Mouse (Mus musculus) heart, embryonic 10.5 days (tissue): ENCODE data around the gene Paqr4. TPM values are rescaled to one million over a fixed set of nuclear protein-coding genes. Genes with fewer than 3 reads are reported as not detected.

ENCODE experiments used
- DNase-seq: peaks from one replicate; pipeline ENCODE4 v3.0.0-alpha.2; 2017; ENCODE audit warnings: low spot score
- H3K27ac ChIP-seq: fragments of 300-500 bp; sonication (generic); 2 replicates; pipeline ENCODE4 v1.5.1; 2016; ENCODE audit warnings: mild to moderate bottlenecking
- H3K27me3 ChIP-seq: fragments of 300-500 bp; sonication (generic); 2 replicates; pipeline ENCODE4 v1.6.1; 2016; ENCODE audit warnings: mild to moderate bottlenecking; ENCODE audit not compliant: poor library complexity, insufficient read depth, severe bottlenecking
- H3K36me3 ChIP-seq: fragments of 300-500 bp; sonication (generic); 2 replicates; pipeline ENCODE4 v1.6.1; 2016; ENCODE audit warnings: mild to moderate bottlenecking, moderate library complexity
- H3K4me1 ChIP-seq: fragments of 300-500 bp; sonication (generic); 2 replicates; pipeline ENCODE4 v1.6.1; 2016; ENCODE audit warnings: mild to moderate bottlenecking
- H3K4me3 ChIP-seq: fragments of 300-500 bp; sonication (generic); 2 replicates; pipeline ENCODE4 v1.5.1; 2016; ENCODE audit warnings: mild to moderate bottlenecking, moderate library complexity
- H3K9me3 ChIP-seq: fragments of 300-500 bp; sonication (generic); 2 replicates; pipeline ENCODE4 v1.6.1; 2016; ENCODE audit warnings: mild to moderate bottlenecking, moderate library complexity
- WGBS: fragments of 180-500 bp; shearing (Covaris S2); methylation state at CpG from one replicate; pipeline ENCODE4 v1.1.7; 2016; 5-methylcytosine and 5-hydroxymethylcytosine counted together
- polyA plus RNA-seq: library from polyadenylated mRNA; unstranded; fragments of >200 nt; fragmentation: Nextera tagmentation; extraction: Ambion mirVana; gene quantifications from 2 replicates; pipeline ENCODE4 v1.2.1, GENCODE M21; 2016

The Paqr4 gene
- polyA plus RNA-seq, 1 experiment from 2014 or later, result 8.7 TPM

DNA sequence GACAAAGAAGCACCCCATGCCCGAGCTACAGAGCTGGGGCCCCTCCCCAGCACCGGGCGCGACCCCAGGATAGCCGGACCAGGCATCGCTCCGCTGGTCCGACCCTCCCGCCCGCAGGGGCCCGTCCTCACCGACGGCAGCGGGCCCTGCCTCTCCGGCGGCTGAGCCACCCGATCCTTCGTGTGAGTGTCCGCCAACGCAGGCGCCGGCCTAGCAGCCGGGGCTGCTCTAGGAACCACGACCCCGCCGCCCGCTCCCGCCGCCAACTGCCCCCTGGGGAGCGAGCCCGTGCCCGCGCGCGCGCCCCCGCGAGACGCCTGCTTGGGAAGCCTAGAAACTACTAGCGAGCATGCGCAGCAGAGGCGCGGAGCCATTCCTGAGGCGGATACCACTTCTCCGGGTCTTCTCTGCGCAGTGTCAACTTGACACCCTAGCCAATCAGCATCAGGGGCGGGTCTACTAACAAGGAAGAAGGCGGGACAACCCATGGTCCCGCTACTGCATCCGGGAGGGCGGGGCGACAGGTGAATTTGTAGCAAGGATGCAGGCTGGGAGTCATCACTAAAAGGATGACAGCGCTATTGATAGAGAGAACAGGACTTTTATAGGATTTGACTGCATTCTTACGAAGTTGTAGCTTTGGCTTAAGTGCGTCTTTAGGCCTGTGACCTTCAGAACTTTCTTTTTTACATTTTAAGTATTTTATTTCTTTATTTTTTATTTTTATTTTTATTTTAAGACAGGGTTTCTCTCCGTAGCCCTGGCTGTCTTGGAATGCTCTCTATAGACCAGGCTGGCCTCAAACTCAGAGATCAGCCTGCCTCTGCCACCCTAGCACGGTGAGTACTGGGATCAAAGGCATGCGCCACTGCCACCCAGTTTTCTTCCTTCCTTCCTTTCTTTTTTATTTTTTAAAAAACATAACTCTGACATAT, 30.9 kb upstream of the Paqr4 start, which contains the start of gene Flywch1:
Flywch1 (minus strand) TSS at position 319 of the 935 bp plus-strand sequence.
- H3K4me3 ChIP-seq, result peak within 1 kb of the TSS; percentile 84
- no peaks in the 10 kb centered on the region for H3K9me3 ChIP-seq
- WGBS, result 3% methylated on average over 45 of the region's 58 CpGs
- peaks cover 17% of the 10 kb centered on the region for H3K36me3 ChIP-seq
- peak; percentile 99 for DNase-seq
- peaks cover 15% of the 10 kb centered on the region for H3K4me1 ChIP-seq
- H3K27me3 ChIP-seq, result no peaks in the 10 kb centered on the region
- peak within 1 kb of the TSS; percentile 95 for H3K27ac ChIP-seq

DNA sequence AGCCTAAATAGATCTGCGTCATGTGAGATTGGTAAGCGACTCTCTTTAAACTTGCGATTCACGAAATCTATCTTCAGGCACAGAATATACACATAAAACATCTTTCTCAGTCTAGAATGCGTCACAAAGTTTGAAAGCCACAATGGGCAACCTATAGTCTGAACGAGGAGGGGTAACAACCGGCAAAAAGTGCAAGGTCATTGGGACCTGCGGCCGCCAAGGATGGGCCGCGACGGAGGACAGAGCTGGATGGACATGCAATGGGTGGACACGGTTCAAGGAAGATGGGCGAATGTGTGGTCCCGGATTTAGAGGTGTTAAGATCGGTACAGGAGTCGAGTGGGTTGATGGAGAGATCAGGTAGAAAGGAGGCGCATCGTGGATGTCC, 30.2 kb upstream of the Paqr4 start:
- H3K9me3 ChIP-seq, result no peaks in the 10 kb centered on the region
- H3K27ac ChIP-seq, result peak overlapping the region; percentile 95
- WGBS, result 1% methylated on average over 19 of the region's 19 CpGs
- no peaks in the 10 kb centered on the region for H3K27me3 ChIP-seq
- H3K36me3 ChIP-seq, result peaks cover 17% of the 10 kb centered on the region
- peak overlapping the region; percentile 84 for H3K4me3 ChIP-seq
- no peak for DNase-seq
- H3K4me1 ChIP-seq, result peaks cover 15% of the 10 kb centered on the region

DNA sequence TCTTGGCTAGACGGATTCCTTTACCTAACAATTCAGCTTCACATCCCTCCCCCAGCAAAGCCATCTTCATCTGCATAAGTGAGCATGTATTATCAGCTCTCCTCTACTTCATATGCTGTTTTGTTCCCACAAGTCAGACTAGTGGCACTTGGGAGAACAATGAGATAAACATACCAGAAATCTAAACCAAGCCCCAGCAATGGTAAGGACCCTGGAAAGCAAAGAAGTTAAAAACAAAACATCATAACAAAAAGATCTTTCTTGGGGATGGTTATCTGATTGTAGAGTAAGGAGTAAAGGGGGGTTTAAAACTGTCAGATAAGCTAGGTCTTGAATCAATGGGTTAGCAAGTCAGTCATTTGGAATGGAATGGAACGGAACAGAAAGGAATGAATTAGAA, 29.8 kb upstream of the Paqr4 start:
- no peak for DNase-seq
- Histone ChIP-seq H3K4me3 (peak overlapping the region; percentile 84), H3K27ac (peak overlapping the region; percentile 95), H3K27me3 (no peaks in the 10 kb centered on the region), H3K9me3 (no peaks in the 10 kb centered on the region), H3K4me1 (peaks cover 15% of the 10 kb centered on the region), H3K36me3 (peaks cover 17% of the 10 kb centered on the region)
- WGBS, result 18% methylated on average over 2 of the region's 2 CpGs

DNA sequence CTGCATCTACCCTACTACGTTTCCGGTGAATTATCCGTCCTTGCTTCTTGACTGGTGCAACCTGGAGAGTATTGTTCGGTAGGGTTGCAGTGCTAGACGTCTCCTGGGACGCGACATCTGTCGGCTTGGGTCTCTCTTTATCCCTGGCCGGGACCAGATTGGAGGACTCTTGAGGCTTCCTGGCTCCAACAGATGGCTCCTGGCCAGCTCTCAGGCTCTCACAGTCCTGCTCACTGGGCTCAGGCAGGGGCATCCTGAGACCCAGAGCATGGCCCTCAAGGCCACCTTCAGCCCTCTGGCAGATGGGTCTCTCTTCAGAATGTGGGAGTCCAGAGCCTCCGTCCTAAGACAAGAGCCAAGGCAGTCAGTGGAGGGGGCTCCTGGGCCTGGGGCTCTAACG, 22.3 kb upstream of the Paqr4 start:
- no peak for DNase-seq
- Histone ChIP-seq H3K27ac (no peak overlapping the region), H3K36me3 (peaks cover 68% of the 10 kb centered on the region), H3K4me1 (no peaks in the 10 kb centered on the region), H3K9me3 (no peaks in the 10 kb centered on the region), H3K4me3 (no peak overlapping the region), H3K27me3 (no peaks in the 10 kb centered on the region)
- WGBS, result 87% methylated on average over 11 of the region's 11 CpGs

DNA sequence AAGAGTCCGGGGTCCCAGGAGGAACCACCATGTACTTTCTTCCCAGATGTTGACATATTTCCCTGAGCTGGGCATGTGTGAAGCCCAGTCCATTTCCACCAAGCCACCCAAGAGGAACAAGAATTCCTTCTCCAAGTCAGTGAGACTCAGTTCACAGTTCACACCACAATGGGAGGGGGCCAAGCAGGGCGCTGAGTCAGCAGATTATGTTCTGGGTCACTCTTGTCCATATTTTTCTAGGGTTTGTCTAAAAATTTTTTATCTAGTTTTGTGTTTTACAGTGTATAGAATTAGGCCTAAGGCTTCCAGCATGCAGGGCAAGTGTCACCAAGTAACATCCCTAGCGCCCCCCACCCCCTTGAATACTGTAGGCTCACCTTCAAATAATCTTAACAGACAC, 20.5 kb upstream of the Paqr4 start:
- 96% methylated on average over 3 of the region's 3 CpGs for WGBS
- no peaks in the 10 kb centered on the region for H3K4me1 ChIP-seq
- H3K27me3 ChIP-seq, result no peaks in the 10 kb centered on the region
- peaks cover 79% of the 10 kb centered on the region for H3K36me3 ChIP-seq
- no peak for DNase-seq
- no peaks in the 10 kb centered on the region for H3K9me3 ChIP-seq
- no peak overlapping the region for H3K27ac ChIP-seq
- H3K4me3 ChIP-seq, result no peak overlapping the region

DNA sequence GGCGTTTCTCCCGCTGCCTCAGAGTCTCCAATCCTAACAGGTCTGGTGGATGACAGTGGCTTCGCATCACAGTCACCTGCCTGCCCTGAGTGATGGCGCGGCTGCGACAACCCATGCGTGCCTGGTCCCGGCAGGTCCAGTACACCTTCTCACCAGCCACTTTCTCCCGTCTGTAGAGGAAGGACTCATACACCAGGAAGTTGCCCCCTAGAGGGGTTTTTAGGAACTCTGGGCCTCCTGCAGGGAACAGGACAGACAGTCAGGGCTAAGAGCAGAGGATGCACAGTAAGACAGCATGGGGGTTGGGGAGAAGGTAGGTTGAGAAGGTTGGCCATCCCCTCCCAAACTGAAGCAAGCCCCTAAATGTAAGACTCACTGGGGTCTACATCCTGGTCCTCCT, 19.6 kb upstream of the Paqr4 start:
- H3K27me3 ChIP-seq, result no peaks in the 10 kb centered on the region

DNA sequence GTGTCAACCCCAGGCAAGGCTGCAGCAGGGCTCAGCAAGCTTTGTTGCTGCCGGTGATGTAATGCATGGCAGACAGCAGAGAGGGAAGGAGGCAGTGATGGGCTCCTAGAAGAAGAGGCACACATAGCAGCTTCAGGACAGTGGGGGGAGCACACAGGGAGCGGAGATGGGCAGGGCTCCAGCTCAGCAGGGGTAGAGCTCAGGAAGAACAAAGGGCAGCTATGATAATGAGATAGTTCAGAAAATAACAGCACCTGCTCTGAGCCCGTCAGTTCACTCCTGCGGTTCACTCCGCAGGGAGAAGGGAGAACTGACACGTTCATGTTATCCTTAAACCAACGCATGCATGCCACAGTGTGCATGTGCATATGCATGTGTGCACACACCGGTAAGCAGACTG, 18.1 kb upstream of the Paqr4 start:
- Histone ChIP-seq H3K27ac (no peak overlapping the region), H3K4me3 (no peak overlapping the region), H3K4me1 (no peaks in the 10 kb centered on the region), H3K9me3 (no peaks in the 10 kb centered on the region), H3K36me3 (peaks cover 94% of the 10 kb centered on the region), H3K27me3 (no peaks in the 10 kb centered on the region)
- 81% methylated on average over 8 of the region's 8 CpGs for WGBS
- DNase-seq, result no peak

More for the DNA sequence above, 19.6 kb upstream of the Paqr4 start:
- 91% methylated on average over 9 of the region's 9 CpGs for WGBS
- peaks cover 88% of the 10 kb centered on the region for H3K36me3 ChIP-seq
- H3K9me3 ChIP-seq, result no peaks in the 10 kb centered on the region
- H3K27ac ChIP-seq, result no peak overlapping the region
- no peak for DNase-seq
- no peaks in the 10 kb centered on the region for H3K4me1 ChIP-seq
- no peak overlapping the region for H3K4me3 ChIP-seq

DNA sequence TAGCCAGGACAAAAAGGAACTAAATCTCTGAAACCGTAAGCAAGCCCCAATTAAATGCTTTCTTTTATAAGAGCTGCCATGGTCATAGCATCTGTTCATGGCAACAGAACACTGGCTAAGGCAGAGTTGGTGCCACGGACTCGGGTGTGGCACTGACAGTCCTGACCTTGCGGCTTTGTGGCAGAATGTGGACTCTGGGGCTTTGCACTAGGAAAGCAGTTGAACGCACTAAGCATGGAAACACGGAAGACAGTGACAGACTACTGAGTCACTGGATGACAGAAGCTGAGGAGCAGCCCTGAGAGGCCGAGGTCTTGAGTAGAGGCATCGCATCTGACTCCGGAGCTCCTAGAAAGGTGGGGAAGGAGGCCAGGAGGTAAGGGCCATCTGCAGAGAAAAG, 16.9 kb upstream of the Paqr4 start:
- Histone ChIP-seq H3K4me3 (no peak overlapping the region), H3K36me3 (peaks cover 97% of the 10 kb centered on the region), H3K27me3 (no peaks in the 10 kb centered on the region), H3K4me1 (no peaks in the 10 kb centered on the region), H3K9me3 (no peaks in the 10 kb centered on the region), H3K27ac (no peak overlapping the region)
- DNase-seq, result no peak
- 92% methylated on average over 9 of the region's 9 CpGs for WGBS

DNA sequence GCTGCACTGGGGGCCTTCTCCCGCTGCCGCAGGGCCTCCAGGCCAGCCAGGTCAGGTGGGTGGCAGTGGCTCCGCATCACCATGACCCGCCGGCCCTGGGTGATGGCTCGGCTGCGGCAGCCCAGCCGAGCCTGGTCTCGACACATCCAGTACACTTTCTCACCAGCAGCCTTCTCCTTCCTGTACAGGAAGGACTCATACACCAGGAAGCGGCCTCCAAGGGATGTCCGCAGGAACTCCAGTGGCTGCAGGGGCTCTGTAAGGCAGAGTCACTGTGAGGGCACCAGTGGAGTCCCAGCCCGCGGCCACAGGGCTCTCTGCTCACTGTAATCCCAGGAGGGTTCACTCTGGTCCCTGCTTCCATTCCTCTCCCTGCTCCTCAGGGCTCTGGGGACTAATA, 15.0 kb upstream of the Paqr4 start:
- 86% methylated on average over 13 of the region's 13 CpGs for WGBS
- Histone ChIP-seq H3K4me1 (no peaks in the 10 kb centered on the region), H3K27me3 (no peaks in the 10 kb centered on the region), H3K27ac (no peak overlapping the region), H3K36me3 (peaks cover 93% of the 10 kb centered on the region), H3K4me3 (no peak overlapping the region), H3K9me3 (no peaks in the 10 kb centered on the region)
- DNase-seq, result no peak

DNA sequence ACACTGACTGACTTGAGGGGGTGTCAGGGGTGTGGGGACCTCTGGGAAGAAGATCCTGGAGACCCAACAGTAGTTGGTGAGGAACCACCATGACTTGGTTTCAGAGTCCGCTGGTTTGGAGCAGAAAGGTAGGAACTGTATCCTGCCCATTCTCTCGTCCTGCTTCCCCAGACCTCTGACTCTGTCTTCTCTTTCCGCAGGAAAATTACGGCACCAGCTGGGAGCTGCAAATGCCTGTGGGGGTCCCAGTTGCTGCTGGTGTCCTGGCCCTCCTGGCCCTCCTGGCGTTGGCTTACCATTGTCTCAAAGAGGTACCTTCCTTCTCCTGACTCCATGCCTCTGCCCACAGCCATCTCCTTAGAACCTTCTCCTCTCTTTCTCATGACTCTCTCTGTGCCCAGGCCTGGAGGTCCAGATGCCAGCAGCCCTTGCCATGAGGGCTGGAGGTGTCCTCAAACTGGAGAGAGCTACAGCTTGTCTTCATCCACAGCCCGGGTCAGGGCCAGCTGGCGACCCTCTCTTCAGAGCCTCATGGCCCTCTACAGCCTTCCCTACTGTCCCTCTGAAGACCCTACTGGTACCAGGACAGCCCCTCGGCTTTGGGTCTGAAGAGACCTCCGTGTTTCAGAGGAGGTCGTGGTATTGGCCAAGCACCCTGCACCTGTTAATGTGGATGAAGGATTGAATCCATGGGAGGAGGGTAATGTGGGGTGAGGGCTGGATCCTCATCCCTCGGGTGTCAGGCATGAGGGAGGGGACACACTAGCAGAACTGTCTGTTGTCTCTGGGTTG, 8.9 kb upstream of the Paqr4 start:
- Histone ChIP-seq H3K36me3 (peaks cover 35% of the 10 kb centered on the region), H3K4me1 (peaks cover 19% of the 10 kb centered on the region), H3K4me3 (peak overlapping the region; percentile 37), H3K27ac (no peak overlapping the region), H3K9me3 (no peaks in the 10 kb centered on the region), H3K27me3 (peaks cover 38% of the 10 kb centered on the region)
- DNase-seq, result peak; percentile 72
- 78% methylated on average over 11 of the region's 11 CpGs for WGBS

DNA sequence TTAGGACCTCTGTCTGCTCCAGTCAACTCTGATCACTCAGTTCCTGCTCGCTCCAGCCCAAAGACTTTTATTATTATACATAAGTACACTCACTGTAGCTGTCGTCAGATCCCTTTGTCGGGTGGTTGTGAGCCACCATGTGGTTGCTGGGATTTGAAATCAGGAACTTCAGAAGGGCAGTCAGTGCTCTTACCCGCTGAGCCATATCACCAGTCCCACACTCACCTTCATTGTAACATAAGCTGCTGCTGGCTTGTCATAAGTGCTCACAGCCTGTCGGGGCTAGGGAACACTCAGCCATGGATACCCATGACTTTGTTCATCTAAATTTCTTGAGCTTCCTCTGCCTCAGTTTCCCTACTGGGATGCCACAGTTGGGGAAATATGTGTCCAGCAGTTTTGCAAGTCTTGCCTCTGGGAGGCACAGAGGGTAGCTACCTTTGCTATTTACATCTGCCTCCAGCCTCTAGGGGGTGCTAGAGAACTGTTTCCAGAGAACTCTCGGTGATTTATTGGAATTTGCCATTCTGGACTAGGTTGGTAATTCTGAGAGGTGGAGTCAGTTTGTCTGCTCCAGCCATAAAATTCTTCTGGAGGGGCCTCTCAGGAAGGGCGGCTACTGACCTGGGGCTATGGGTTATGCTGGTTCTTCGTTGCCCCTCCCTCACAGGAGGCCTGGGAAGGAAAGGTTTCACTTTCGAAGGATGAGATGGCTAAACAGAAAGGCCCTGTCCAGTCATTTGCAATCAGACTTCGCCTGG, 8.1 kb upstream of the Paqr4 start:
- peaks cover 23% of the 10 kb centered on the region for H3K4me1 ChIP-seq
- H3K27ac ChIP-seq, result no peak overlapping the region

DNA sequence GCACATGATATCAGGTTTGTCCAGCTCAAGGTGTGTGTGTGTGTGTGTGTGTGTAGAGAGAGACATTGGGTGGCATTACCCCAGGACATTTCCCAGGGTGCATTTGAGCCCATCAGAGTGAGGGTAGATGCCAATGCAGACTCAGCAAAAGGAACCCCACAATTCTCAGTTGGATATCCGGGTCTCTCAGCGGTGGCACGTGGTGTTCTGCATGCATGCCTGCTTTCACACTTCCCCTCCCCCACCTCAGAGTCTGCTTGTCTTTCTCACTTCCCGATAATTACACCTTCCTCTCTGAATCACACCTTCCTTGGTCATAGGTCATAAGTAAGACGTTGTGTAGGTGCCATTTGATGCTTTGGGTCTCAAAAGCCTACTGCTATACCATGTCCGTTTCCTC, 7.4 kb upstream of the Paqr4 start:
- Histone ChIP-seq H3K27me3 (peaks cover 54% of the 10 kb centered on the region), H3K36me3 (peaks cover 19% of the 10 kb centered on the region), H3K27ac (no peak overlapping the region), H3K9me3 (no peaks in the 10 kb centered on the region), H3K4me3 (no peak overlapping the region), H3K4me1 (peaks cover 23% of the 10 kb centered on the region)
- no peak for DNase-seq
- WGBS, result 23% methylated on average over 6 of the region's 6 CpGs

More for the DNA sequence above, 8.1 kb upstream of the Paqr4 start:
- Histone ChIP-seq H3K36me3 (peaks cover 27% of the 10 kb centered on the region), H3K4me3 (peak overlapping the region; percentile 37), H3K27me3 (peaks cover 46% of the 10 kb centered on the region), H3K9me3 (no peaks in the 10 kb centered on the region)
- 37% methylated on average over 10 of the region's 10 CpGs for WGBS
- DNase-seq, result peak; percentile 74
